Mouse (Mus musculus) WW6 (cell line): ENCODE data around the gene Entpd1.

Source experiments
- DNase-seq: peaks from one replicate; pipeline ENCODE4 v3.0.0-alpha.2; 2013; ENCODE audit warnings: low read depth, low spot score

Entpd1 gene

GRCm38 (mm10) chr19:40665778-40666177 is 53.6 kb downstream of the Entpd1 start:
- DNase-seq: no peak

GRCm38 (mm10) chr19:40667111-40667510 is 54.9 kb downstream of the Entpd1 start:
- DNase-seq: no peak

GRCm38 (mm10) chr19:40675329-40675728 is 63.2 kb downstream of the Entpd1 start:
- no peak for DNase-seq

- DNase-seq: no peak
Observed at GRCm38 (mm10) chr19:40678087-40678486, 65.9 kb downstream of the Entpd1 start.

GRCm38 (mm10) chr19:40678532-40679307 is 66.6 kb downstream of the Entpd1 start:
- DNase-seq: no peak

- DNase-seq: no peak
Observed at GRCm38 (mm10) chr19:40679632-40680031, 67.5 kb downstream of the Entpd1 start.

- no peak for DNase-seq
Observed at GRCm38 (mm10) chr19:40684124-40684523, 72.0 kb downstream of the Entpd1 start.

- no peak for DNase-seq
Observed at GRCm38 (mm10) chr19:40684566-40684965, 72.4 kb downstream of the Entpd1 start.

GRCm38 (mm10) chr19:40687291-40687927 is 75.2 kb downstream of the Entpd1 start:
- no peak for DNase-seq

- DNase-seq: no peak
Observed at GRCm38 (mm10) chr19:40693201-40693600, 81.0 kb downstream of the Entpd1 start.

GRCm38 (mm10) chr19:40696116-40696515 is 84.0 kb downstream of the Entpd1 start:
- DNase-seq: no peak

- DNase-seq: no peak
Observed at GRCm38 (mm10) chr19:40698103-40698853, 86.1 kb downstream of the Entpd1 start.

- no peak for DNase-seq
Observed at GRCm38 (mm10) chr19:40699816-40700215, 87.7 kb downstream of the Entpd1 start.

GRCm38 (mm10) chr19:40702406-40702805 is 90.2 kb downstream of the Entpd1 start:
- no peak for DNase-seq

GRCm38 (mm10) chr19:40712889-40713628 is 100.9 kb downstream of the Entpd1 start:
- DNase-seq: no peak

- DNase-seq: no peak
Observed at GRCm38 (mm10) chr19:40714700-40715099, 102.5 kb downstream of the Entpd1 start.

- DNase-seq: no peak
Observed at GRCm38 (mm10) chr19:40716981-40717380, 104.8 kb downstream of the Entpd1 start.

GRCm38 (mm10) chr19:40719439-40720105 is 107.4 kb downstream of the Entpd1 start:
- no peak for DNase-seq

- DNase-seq: no peak
Observed at GRCm38 (mm10) chr19:40720381-40720780, 108.2 kb downstream of the Entpd1 start.

GRCm38 (mm10) chr19:40722137-40723038 is 110.2 kb downstream of the Entpd1 start:
- no peak for DNase-seq
